Mouse (Mus musculus): ENCODE results near the gene Mindy1. TPM values are rescaled to one million over a fixed set of nuclear protein-coding genes. Genes with fewer than 3 reads are reported as not detected.
A peak's percentile ranks its signal among the peaks of the same experiment; 100 is the strongest.

Mindy1 gene
- total RNA-seq, 2 experiments from 2014 or later, result 45.3 to 46.9 TPM

GRCm38 (mm10) chr3:95264724-95265123 is 16.4 kb upstream of the Mindy1 start:
- no peak for ATAC-seq (replicated peaks; ENCODE audit: low FRiP score, low TSS enrichment, poor library complexity, severe bottlenecking)

- ATAC-seq (replicated peaks; ENCODE audit: low FRiP score, low TSS enrichment, poor library complexity, severe bottlenecking), result no peak
These were observed 15.1 kb upstream of the Mindy1 start for GRCm38 (mm10) chr3:95266052-95266451.

- no peak for ATAC-seq (replicated peaks; ENCODE audit: low FRiP score, low TSS enrichment, poor library complexity, severe bottlenecking)
These were observed 13.3 kb upstream of the Mindy1 start for GRCm38 (mm10) chr3:95267855-95268254.

- ATAC-seq (replicated peaks; ENCODE audit: low FRiP score, low TSS enrichment, poor library complexity, severe bottlenecking), result no peak
These were observed 11.4 kb upstream of the Mindy1 start for GRCm38 (mm10) chr3:95269789-95270188.

GRCm38 (mm10) chr3:95270766-95271364 is 10.3 kb upstream of the Mindy1 start:
- no peak for ATAC-seq (replicated peaks; ENCODE audit: low FRiP score, low TSS enrichment, poor library complexity, severe bottlenecking)

- no peak for ATAC-seq (replicated peaks; ENCODE audit: low FRiP score, low TSS enrichment, poor library complexity, severe bottlenecking)
These were observed 7.7 kb upstream of the Mindy1 start for GRCm38 (mm10) chr3:95273471-95273870.

GRCm38 (mm10) chr3:95274453-95274852 is 6.7 kb upstream of the Mindy1 start:
- no peak for ATAC-seq (replicated peaks; ENCODE audit: low FRiP score, low TSS enrichment, poor library complexity, severe bottlenecking)

GRCm38 (mm10) chr3:95275161-95275560 is 6.0 kb upstream of the Mindy1 start:
- ATAC-seq (replicated peaks; ENCODE audit: low FRiP score, low TSS enrichment, poor library complexity, severe bottlenecking), result no peak

GRCm38 (mm10) chr3:95276428-95276934 is 4.7 kb upstream of the Mindy1 start:
- no peak for ATAC-seq (replicated peaks; ENCODE audit: low FRiP score, low TSS enrichment, poor library complexity, severe bottlenecking)

- peak; percentile 23; the same call in 1 of the 2 replicates for ATAC-seq (replicated peaks; ENCODE audit: low FRiP score, low TSS enrichment, poor library complexity, severe bottlenecking)
These were observed 4.0 kb upstream of the Mindy1 start for GRCm38 (mm10) chr3:95277149-95277551.

- ATAC-seq (replicated peaks; ENCODE audit: low FRiP score, low TSS enrichment, poor library complexity, severe bottlenecking), result no peak
These were observed 398 bp upstream of the Mindy1 start for GRCm38 (mm10) chr3:95280747-95281146.

GRCm38 (mm10) chr3:95282381-95282864 is 1.3 kb downstream of the Mindy1 start:
- peak; percentile 7; the same call in 1 of the 2 replicates for ATAC-seq (replicated peaks; ENCODE audit: low FRiP score, low TSS enrichment, poor library complexity, severe bottlenecking)

- ATAC-seq (replicated peaks; ENCODE audit: low FRiP score, low TSS enrichment, poor library complexity, severe bottlenecking), result peak; percentile 56
These were observed 1.9 kb downstream of the Mindy1 start for GRCm38 (mm10) chr3:95282865-95283588.

GRCm38 (mm10) chr3:95283589-95283941 is 2.4 kb downstream of the Mindy1 start:
- ATAC-seq (replicated peaks; ENCODE audit: low FRiP score, low TSS enrichment, poor library complexity, severe bottlenecking), result no peak

- no peak for ATAC-seq (replicated peaks; ENCODE audit: low FRiP score, low TSS enrichment, poor library complexity, severe bottlenecking)
These were observed 2.9 kb downstream of the Mindy1 start for GRCm38 (mm10) chr3:95284062-95284461.

- no peak for ATAC-seq (replicated peaks; ENCODE audit: low FRiP score, low TSS enrichment, poor library complexity, severe bottlenecking)
These were observed 3.5 kb downstream of the Mindy1 start for GRCm38 (mm10) chr3:95284501-95285281.

GRCm38 (mm10) chr3:95285390-95285789 is 4.2 kb downstream of the Mindy1 start:
- ATAC-seq (replicated peaks; ENCODE audit: low FRiP score, low TSS enrichment, poor library complexity, severe bottlenecking), result no peak

- ATAC-seq (replicated peaks; ENCODE audit: low FRiP score, low TSS enrichment, poor library complexity, severe bottlenecking), result no peak
These were observed 4.9 kb downstream of the Mindy1 start for GRCm38 (mm10) chr3:95286011-95286410.

GRCm38 (mm10) chr3:95286510-95286909 is 5.4 kb downstream of the Mindy1 start:
- no peak for ATAC-seq (replicated peaks; ENCODE audit: low FRiP score, low TSS enrichment, poor library complexity, severe bottlenecking)

- no peak for ATAC-seq (replicated peaks; ENCODE audit: low FRiP score, low TSS enrichment, poor library complexity, severe bottlenecking)
These were observed 6.4 kb downstream of the Mindy1 start for GRCm38 (mm10) chr3:95287541-95287940.
